Mouse (Mus musculus) G1E-ER4 (cell line): Measurements from ENCODE around the gene Olfr507. TPM values are rescaled to one million over a fixed set of nuclear protein-coding genes. Genes with fewer than 3 reads are reported as not detected.

Experiments
- GATA1 ChIP-seq: IDR thresholded peaks from one replicate; pipeline ENCODE4 v1.8.0; 2012; ENCODE audit warnings: low read length, inconsistent platforms
- polyA plus RNA-seq: library from polyadenylated mRNA; stranded (reverse); fragments of >175 nt; gene quantifications from 2 replicates; pipeline ENCODE4 v1.2.3, GENCODE M21; 2012

Gene Olfr507
- not detected in 2 replicates for polyA plus RNA-seq

DNA sequence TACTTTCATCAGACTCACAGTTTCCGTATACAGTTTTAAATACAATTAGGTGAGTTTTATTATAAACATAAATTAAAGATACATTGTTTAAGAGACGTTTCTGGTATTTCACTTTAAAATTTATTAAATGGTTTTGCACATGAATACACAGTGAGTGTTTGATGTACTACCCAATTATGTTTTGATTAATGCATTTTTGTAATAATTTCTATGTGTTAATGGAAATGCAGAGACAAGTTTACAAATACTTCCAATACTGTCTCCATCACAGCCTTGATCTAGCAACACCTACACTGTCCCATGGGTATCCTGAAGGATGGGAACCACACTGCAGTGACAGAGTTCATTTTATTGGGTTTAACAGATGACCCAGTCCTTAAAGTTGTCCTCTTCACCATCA, at the start of gene Olfr507:
Olfr507 (plus strand) TSS at position 301 of the 400 bp plus-strand sequence.
- TF ChIP-seq GATA1, result no peak

DNA sequence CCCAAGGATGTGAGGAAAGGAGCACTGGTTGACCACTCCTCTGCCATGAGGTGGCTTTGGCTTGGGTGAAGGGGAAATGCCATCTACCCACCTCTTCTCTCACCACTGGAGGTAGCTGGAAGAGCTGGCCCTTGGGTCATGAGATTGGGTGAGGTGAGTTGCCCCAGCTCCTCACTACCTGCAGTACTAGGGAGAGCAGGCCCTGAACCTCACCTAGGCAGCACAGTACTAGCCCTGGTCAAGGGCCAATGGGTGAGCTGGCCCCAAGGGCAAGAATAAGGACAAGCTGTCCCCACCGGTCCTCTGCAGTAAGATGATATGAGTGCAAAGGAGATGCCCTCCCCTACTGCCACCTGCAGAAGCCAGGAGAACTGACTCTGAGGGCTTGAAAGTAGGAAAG, 31.8 kb upstream of the Olfr507 start:
- TF ChIP-seq GATA1, result no peak

DNA sequence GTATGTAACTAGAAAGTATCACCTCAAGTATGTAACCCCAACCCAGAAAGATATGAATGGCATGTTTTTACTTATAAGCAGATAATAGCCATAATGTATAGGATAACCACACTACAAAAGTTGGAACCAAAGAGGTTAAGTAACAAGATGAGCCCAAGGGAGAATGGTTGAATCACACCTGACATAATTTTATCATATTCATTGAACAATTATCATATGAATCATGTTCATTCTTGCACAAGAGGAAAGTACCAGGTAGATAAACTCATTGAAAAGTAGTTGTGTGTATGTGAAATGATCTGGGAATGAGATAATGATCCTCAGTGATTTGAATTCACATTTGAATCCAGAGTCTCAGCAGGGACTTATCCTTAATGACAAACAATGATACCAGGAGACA, 11.1 kb upstream of the Olfr507 start, which contains the start of gene Olfr506:
Olfr506 (plus strand) TSS at position 301 of the 400 bp plus-strand sequence.
- TF ChIP-seq GATA1, result no peak

DNA sequence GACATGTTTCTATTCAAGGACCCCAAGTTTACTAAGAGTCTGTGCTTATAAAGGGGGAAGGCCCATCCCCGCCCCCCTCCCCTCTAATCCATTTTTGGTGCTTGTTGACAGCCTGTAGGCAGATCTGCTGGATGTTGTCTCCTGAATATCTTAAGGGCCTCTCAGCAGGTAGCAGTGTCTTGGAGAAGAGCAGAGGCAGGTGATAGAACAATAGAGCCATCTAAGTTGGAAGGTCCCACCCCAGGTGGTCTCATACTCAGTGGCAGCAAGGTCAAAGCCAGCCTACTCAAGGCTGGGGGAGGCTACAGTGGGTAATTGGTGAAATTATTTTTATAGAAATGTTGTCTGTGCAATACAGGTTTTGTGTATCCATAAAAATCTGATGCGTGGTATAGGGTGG, 7.5 kb upstream of the Olfr507 start:
- no peak for TF ChIP-seq GATA1

DNA sequence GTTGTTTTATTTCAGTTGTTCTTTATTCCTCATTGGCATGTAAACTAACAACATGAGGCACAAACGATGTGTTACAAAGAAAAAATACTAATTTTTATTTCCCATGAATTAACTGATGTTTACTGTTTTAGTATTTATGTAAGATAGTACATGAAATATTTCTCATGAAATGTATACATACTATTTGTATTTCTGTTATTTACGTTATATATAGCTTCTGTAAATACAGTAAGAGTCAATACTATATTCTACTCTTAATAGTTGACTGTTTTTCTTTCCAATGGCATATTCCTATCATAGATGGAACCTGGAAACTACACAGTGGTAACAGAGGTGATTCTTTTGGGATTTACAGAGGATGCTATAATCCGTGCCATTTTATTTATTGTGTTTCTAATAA, 8.1 kb downstream of the Olfr507 start, which contains the start of gene Olfr508:
Olfr508 (plus strand) TSS at position 301 of the 400 bp plus-strand sequence.
- TF ChIP-seq GATA1, result no peak

DNA sequence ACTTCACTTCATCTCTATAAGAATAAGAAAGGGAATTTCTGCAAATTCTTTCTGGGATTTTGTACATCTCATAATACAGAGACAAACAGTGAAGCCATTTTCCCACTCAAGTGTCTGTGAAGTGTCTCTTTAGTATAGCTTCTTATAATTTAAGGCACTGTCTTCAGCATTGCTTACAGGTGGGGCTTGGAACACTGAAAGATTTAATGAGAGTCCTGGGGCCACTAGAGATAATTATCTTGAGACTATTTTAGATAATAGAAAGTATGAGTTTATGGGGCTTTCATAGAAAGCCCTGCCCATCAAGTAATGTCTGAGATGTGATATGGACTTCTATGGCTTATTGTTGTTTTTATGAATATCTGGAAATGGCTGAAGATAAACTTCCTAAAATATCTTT, 30.2 kb downstream of the Olfr507 start, which contains the start of gene Olfr509:
Olfr509 (minus strand) TSS at position 101 of the 400 bp plus-strand sequence.
- TF ChIP-seq GATA1, result no peak

DNA sequence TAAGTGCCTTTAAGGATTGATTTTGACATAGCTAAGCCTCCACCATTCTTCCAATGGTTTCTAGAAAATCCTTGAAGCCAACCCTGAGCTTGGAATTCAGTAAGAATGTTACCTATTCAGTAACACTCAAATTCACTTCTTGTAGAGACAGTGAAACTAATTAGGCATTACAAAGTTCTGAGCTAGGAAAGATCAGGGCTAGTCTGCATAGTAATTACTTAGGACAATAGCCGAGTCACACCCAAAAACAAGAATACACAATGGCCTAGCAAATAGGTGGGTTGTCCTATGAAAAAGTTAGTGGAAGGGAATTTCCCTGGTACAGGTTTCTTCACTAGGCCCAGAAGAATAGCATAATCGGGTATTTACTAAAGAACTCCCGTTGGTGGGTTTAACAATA, 40.8 kb downstream of the Olfr507 start:
- TF ChIP-seq GATA1, result no peak

DNA sequence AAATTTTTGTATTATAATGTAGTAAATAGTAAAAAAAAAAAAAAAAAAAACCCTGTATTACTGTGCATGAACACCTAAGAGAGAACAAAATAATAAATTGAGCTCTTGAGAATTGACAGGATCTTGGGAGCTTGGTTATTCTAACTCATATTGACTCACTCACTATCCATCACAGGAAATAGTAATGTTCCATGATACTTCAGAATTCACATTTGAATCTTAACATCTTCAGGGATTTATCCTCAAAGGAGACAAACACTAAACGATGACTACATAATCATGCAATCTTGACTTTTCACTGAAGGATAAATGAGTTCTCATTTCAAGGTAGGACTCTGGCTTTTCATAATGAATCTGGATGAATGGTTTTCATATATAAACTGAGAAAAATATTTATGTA, 44.5 kb downstream of the Olfr507 start, which contains the start of gene Olfr510:
Olfr510 (plus strand) TSS at position 301 of the 400 bp plus-strand sequence.
- TF ChIP-seq GATA1, result no peak

DNA sequence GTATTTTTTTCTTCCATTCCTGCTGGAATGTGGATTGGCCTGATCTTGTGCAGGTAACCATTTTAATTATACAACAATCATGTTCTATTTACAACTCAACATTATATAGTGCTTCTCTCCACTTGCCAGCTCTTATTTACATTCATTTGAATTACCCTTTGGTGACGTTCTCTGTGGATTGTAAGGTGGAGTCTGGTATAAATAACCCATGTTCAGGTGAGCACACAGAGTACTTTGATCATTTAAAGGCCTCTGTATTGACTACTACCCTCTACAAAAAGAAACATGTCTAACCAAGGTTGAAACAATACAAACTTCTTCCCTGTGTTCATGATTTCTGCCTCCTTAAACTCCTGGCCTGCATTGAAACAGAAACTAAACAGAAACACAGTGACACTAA, 49.4 kb downstream of the Olfr507 start:
- TF ChIP-seq GATA1, result no peak

Other genes starting within 250 kb of the Olfr507 start
- gene Olfr495, start 228.6 kb upstream of the Olfr507 start, polyA plus RNA-seq, result not detected in 2 replicates
- not detected in 2 replicates for gene Olfr497, start 201.4 kb upstream of the Olfr507 start, polyA plus RNA-seq
- not detected in 2 replicates for gene Olfr498, start 156.5 kb upstream of the Olfr507 start, polyA plus RNA-seq
- not detected in 2 replicates for gene Olfr502, start 96.7 kb upstream of the Olfr507 start, polyA plus RNA-seq
- not detected in 2 replicates for gene Olfr503, start 77.3 kb upstream of the Olfr507 start, polyA plus RNA-seq
- not detected in 2 replicates for gene Olfr504, start 56.0 kb upstream of the Olfr507 start, polyA plus RNA-seq
- not detected in 2 replicates for gene Olfr506, start 11.0 kb upstream of the Olfr507 start, polyA plus RNA-seq
- gene Olfr508, start 8.2 kb downstream of the Olfr507 start, polyA plus RNA-seq, result not detected in 2 replicates
- gene Olfr509, start 30.1 kb downstream of the Olfr507 start, polyA plus RNA-seq, result not detected in 2 replicates
- not detected in 2 replicates for gene Olfr510, start 44.6 kb downstream of the Olfr507 start, polyA plus RNA-seq
- not detected in 2 replicates for gene Olfr512, start 91.5 kb downstream of the Olfr507 start, polyA plus RNA-seq
- not detected in 2 replicates for gene Olfr513, start 129.2 kb downstream of the Olfr507 start, polyA plus RNA-seq
- gene Olfr514, start 204.2 kb downstream of the Olfr507 start, polyA plus RNA-seq, result not detected in 2 replicates
- not detected in 2 replicates for gene Olfr516, start 228.7 kb downstream of the Olfr507 start, polyA plus RNA-seq